ENCODE assay signal across 8 mouse cellular contexts in genomic region chr19:47432339-47432738, GRCm38 (mm10). TPM values are rescaled to one million over a fixed set of nuclear protein-coding genes. Genes with fewer than 3 reads are reported as not detected.
DNase-seq lines count a peak whose midpoint lies in the region; ATAC-seq lines count a peak whose summit lies in the region.

No protein-coding gene starts in this region.

- ATAC-seq in midbrain, embryonic 16.5 days, result no peak
- ATAC-seq in kidney, embryonic 16.5 days (ENCODE audit: low FRiP score, low TSS enrichment), result peak; percentile 71
- no peak for ATAC-seq in midbrain, embryonic 14.5 days (ENCODE audit: low FRiP score, low TSS enrichment)

- H3K36me3 ChIP-seq in midbrain, embryonic 10.5 days, result peaks cover 2% of the 10 kb centered on the region; the same call in 1 of the 2 replicates
- no peaks in the 10 kb centered on the region for H3K36me3 ChIP-seq in midbrain, embryonic 16.5 days (ENCODE audit: control insufficient read depth, insufficient read depth, low read length)
- H3K36me3 ChIP-seq in kidney, embryonic 16.5 days (ENCODE audit: insufficient read depth, low read length), result no peaks in the 10 kb centered on the region
- H3K36me3 ChIP-seq in midbrain, embryonic 14.5 days (ENCODE audit: control insufficient read depth, insufficient read depth, low read length), result no peaks in the 10 kb centered on the region

- no peak overlapping the region for H3K4me2 ChIP-seq in midbrain, embryonic 16.5 days (ENCODE audit: low read length)
- no peak overlapping the region for H3K4me2 ChIP-seq in kidney, embryonic 16.5 days (replicated peaks; ENCODE audit: low read depth, low read length)
- no peak overlapping the region for H3K4me2 ChIP-seq in midbrain, embryonic 14.5 days (ENCODE audit: low read length)

- H3K27me3 ChIP-seq in midbrain, embryonic 10.5 days (ENCODE audit: low read depth, poor library complexity, severe bottlenecking), result no peaks in the 10 kb centered on the region
- H3K27me3 ChIP-seq in midbrain, embryonic 16.5 days (ENCODE audit: control insufficient read depth, insufficient read depth, low read depth, low read length), result no peaks in the 10 kb centered on the region
- H3K27me3 ChIP-seq in kidney, embryonic 16.5 days (ENCODE audit: insufficient read depth, low read length), result no peaks in the 10 kb centered on the region
- H3K27me3 ChIP-seq in midbrain, embryonic 14.5 days (ENCODE audit: control insufficient read depth, insufficient read depth, low read length), result no peaks in the 10 kb centered on the region

- H3K4me1 ChIP-seq in midbrain, embryonic 10.5 days, result peaks cover 34% of the 10 kb centered on the region
- H3K4me1 ChIP-seq in midbrain, embryonic 16.5 days (ENCODE audit: control insufficient read depth, insufficient read depth, low read length), result no peaks in the 10 kb centered on the region
- H3K4me1 ChIP-seq in kidney, embryonic 16.5 days (ENCODE audit: insufficient read depth, low read length), result peaks cover 29% of the 10 kb centered on the region
- H3K4me1 ChIP-seq in midbrain, embryonic 14.5 days (ENCODE audit: control insufficient read depth, insufficient read depth, low read length), result peaks cover 7% of the 10 kb centered on the region; the same call in 1 of the 2 replicates

- H3K9me3 ChIP-seq in midbrain, embryonic 10.5 days (replicated peaks), result no peaks in the 10 kb centered on the region
- H3K9me3 ChIP-seq in midbrain, embryonic 16.5 days (replicated peaks; ENCODE audit: control insufficient read depth, low read length, poor library complexity, severe bottlenecking), result no peaks in the 10 kb centered on the region
- no peaks in the 10 kb centered on the region for H3K9me3 ChIP-seq in kidney, embryonic 16.5 days (ENCODE audit: low read length)
- no peaks in the 10 kb centered on the region for H3K9me3 ChIP-seq in midbrain, embryonic 14.5 days (ENCODE audit: control insufficient read depth, low read length)

- H3K9ac ChIP-seq in midbrain, embryonic 16.5 days (ENCODE audit: low read depth, low read length), result no peak overlapping the region
- H3K9ac ChIP-seq in kidney, embryonic 16.5 days (replicated peaks; ENCODE audit: low read length), result peak overlapping the region; percentile 41; the same call in 1 of the 2 replicates
- no peak overlapping the region for H3K9ac ChIP-seq in midbrain, embryonic 14.5 days (replicated peaks; ENCODE audit: low read length)

- peak overlapping the region; percentile 38; the same call in 1 of the 2 replicates for H3K27ac ChIP-seq in midbrain, embryonic 10.5 days (replicated peaks)
- H3K27ac ChIP-seq in midbrain, embryonic 16.5 days (ENCODE audit: low read length), result no peak overlapping the region
- peak overlapping the region; percentile 41; the same call in 1 of the 2 replicates for H3K27ac ChIP-seq in kidney, embryonic 16.5 days (ENCODE audit: low read length)
- no peak overlapping the region for H3K27ac ChIP-seq in midbrain, embryonic 14.5 days (replicated peaks; ENCODE audit: low read depth, low read length)

- WGBS in midbrain, embryonic 10.5 days, result 76% methylated on average over 10 of the region's 10 CpGs
- 59% methylated on average over 10 of the region's 10 CpGs for WGBS in midbrain, embryonic 16.5 days
- 29% methylated on average over 10 of the region's 10 CpGs for WGBS in kidney, embryonic 16.5 days
- WGBS in midbrain, embryonic 14.5 days, result 75% methylated on average over 10 of the region's 10 CpGs

- no peak for DNase-seq in midbrain, embryonic 10.5 days (ENCODE audit: low spot score)
- DNase-seq in forelimb bud, embryonic 11.5 days (ENCODE audit: low read depth, low spot score), result peak; percentile 30
- peak; percentile 74 for DNase-seq in lung, postnatal 25 days (ENCODE audit: low spot score)
- DNase-seq in thymus, postnatal 14 days, result peak; percentile 51
- no peak for DNase-seq in midbrain, embryonic 14.5 days
- no peak for DNase-seq in urinary bladder, adult 2 months (ENCODE audit: low spot score)

- no peak overlapping the region for H3K4me3 ChIP-seq in midbrain, embryonic 10.5 days
- no peak overlapping the region for H3K4me3 ChIP-seq in midbrain, embryonic 16.5 days (ENCODE audit: low read depth, low read length)
- no peak overlapping the region for H3K4me3 ChIP-seq in kidney, embryonic 16.5 days (ENCODE audit: low read length)
- H3K4me3 ChIP-seq in midbrain, embryonic 14.5 days (replicated peaks; ENCODE audit: low read depth, low read length), result no peak overlapping the region

RNA-seq across cellular contexts. Expression of gene Sh3pxd2a, which starts 31.9 kb away (rescaled TPM):
- 1.7 TPM in 2 replicates for polyA plus RNA-seq in midbrain, embryonic 10.5 days (2016; fragmentation: Nextera tagmentation; extraction: Ambion mirVana)
- polyA plus RNA-seq in midbrain, embryonic 16.5 days (2015; fragmentation: Nextera tagmentation; extraction: Ambion mirVana), result 1.5 and 1.8 TPM in 2 replicates
- polyA plus RNA-seq in kidney, embryonic 16.5 days (2015; fragmentation: Nextera tagmentation; extraction: Ambion mirVana), result 5.0 and 5.5 TPM in 2 replicates
- 2.0 and 2.4 TPM in 2 replicates for polyA plus RNA-seq in midbrain, embryonic 14.5 days (2014; fragmentation: Nextera tagmentation; extraction: Ambion mirVana)
- 23.2 and 30.0 TPM in 2 replicates for polyA plus RNA-seq in urinary bladder, adult 2 months (2012; rRNA removed)

Comparison
In these comparisons a context has a peak if more than half of its experiments do, and no peak if none do; other contexts are left out.
1. H3K27ac ChIP-seq: peak in midbrain, embryonic 10.5 days (single experiment) and kidney, embryonic 16.5 days (single experiment); none in midbrain, embryonic 16.5 days (single experiment) and midbrain, embryonic 14.5 days (single experiment).
2. DNase-seq: peak in forelimb bud, embryonic 11.5 days (single experiment), lung, postnatal 25 days (single experiment) and thymus, postnatal 14 days (single experiment); none in midbrain, embryonic 10.5 days (single experiment), midbrain, embryonic 14.5 days (single experiment) and urinary bladder, adult 2 months (single experiment).